Mouse (Mus musculus) hindbrain, embryonic 14.5 days (tissue): Measurements from ENCODE around the gene Nlrp6. TPM values are rescaled to one million over a fixed set of nuclear protein-coding genes. Genes with fewer than 3 reads are reported as not detected.

Experiments
- ATAC-seq: fragments of 200-750 bp; cut with Nextera tagmentation; 2 replicates; pipeline ENCODE4 v1.8.0; 2017; ENCODE audit warnings: moderate number of reproducible peaks, mild to moderate bottlenecking, moderate TSS enrichment, moderate library complexity; ENCODE audit not compliant: low FRiP score
- DNase-seq: peaks from one replicate; pipeline ENCODE4 v3.0.0-alpha.2; 2015; ENCODE audit warnings: low spot score
- H3K27ac ChIP-seq: fragments of 300-500 bp; sonication (generic); 2 replicates; pipeline ENCODE4 v1.5.1; 2014; ENCODE audit warnings: mild to moderate bottlenecking, moderate library complexity
- H3K27me3 ChIP-seq: fragments of 300-500 bp; sonication (generic); 2 replicates; pipeline ENCODE4 v1.6.1; 2014; ENCODE audit warnings: mild to moderate bottlenecking, low read length, mixed read lengths; ENCODE audit not compliant: control insufficient read depth, insufficient read depth
- H3K36me3 ChIP-seq: fragments of 300-500 bp; sonication (generic); replicated peaks from 2 replicates; pipeline ENCODE4 v1.6.1; 2014; ENCODE audit not compliant: control insufficient read depth, insufficient read depth
- H3K4me1 ChIP-seq: fragments of 300-500 bp; sonication (generic); replicated peaks from 2 replicates; pipeline ENCODE4 v1.6.1; 2014; ENCODE audit warnings: antibody characterized with exemption, low read length, mixed read lengths; ENCODE audit not compliant: control insufficient read depth, insufficient read depth
- H3K4me2 ChIP-seq: fragments of 300-500 bp; sonication (generic); replicated peaks from 2 replicates; pipeline ENCODE4 v1.6.1; 2014; ENCODE audit warnings: mild to moderate bottlenecking, moderate library complexity
- H3K4me3 ChIP-seq: fragments of 300-500 bp; sonication (generic); replicated peaks from 2 replicates; pipeline ENCODE4 v1.5.1; 2014; ENCODE audit warnings: mild to moderate bottlenecking, low read length
- H3K9ac ChIP-seq: fragments of 300-500 bp; sonication (generic); 2 replicates; pipeline ENCODE4 v1.6.1; 2014
- H3K9me3 ChIP-seq: fragments of 300-500 bp; sonication (generic); 2 replicates; pipeline ENCODE4 v1.6.1; 2016; ENCODE audit warnings: low read length; ENCODE audit not compliant: control insufficient read depth
- WGBS: fragments of 180-500 bp; shearing (Covaris S2); extraction: QIAGEN DNeasy Blood & Tissue Kit; methylation state at CpG from one replicate; pipeline ENCODE4 v1.1.7; 2014; 5-methylcytosine and 5-hydroxymethylcytosine counted together
- polyA plus RNA-seq: library from polyadenylated mRNA; unstranded; fragments of >200 nt; fragmentation: Nextera tagmentation; extraction: Ambion mirVana; gene quantifications from 2 replicates; pipeline ENCODE4 v1.2.1, GENCODE M21; 2014

Nlrp6 gene
- polyA plus RNA-seq, 1 experiment from 2014 or later = 0.60 TPM

DNA sequence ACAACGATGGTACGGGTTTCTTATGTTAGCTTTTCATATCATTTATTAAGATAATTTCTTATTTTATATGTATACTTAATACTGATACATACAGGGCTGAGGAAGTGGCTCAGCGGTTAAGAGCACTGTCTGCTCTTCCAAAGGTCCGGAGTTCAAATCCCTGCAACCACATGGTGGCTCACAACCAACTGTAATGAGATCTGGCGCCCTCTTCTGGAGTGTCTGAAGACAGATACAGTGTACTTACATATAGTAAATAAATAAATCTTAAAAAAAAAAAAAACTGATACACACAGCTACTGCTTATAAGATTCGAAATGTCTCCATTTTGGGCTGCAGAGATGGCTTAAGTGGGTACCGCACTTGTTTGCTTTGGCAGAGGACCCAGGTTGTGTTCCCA lies 13.0 kb upstream of the Nlrp6 start:
- DNase-seq (no peak), ATAC-seq (no peak)
- H3K36me3 ChIP-seq = no peaks in the 10 kb centered on the region
- no peaks in the 10 kb centered on the region for H3K9me3 ChIP-seq
- H3K27ac ChIP-seq = no peak overlapping the region
- no peaks in the 10 kb centered on the region for H3K27me3 ChIP-seq
- 85% methylated on average over 7 of the region's 7 CpGs for WGBS
- H3K4me2 ChIP-seq = no peak overlapping the region
- 0 out of 2 replicates have a peak, but pooled peaks cover 4% of the 10 kb centered on the region for H3K4me1 ChIP-seq
- H3K9ac ChIP-seq = no peak overlapping the region
- no peak overlapping the region for H3K4me3 ChIP-seq

- H3K27ac ChIP-seq = no peak overlapping the region
- no peak for DNase-seq
- H3K4me3 ChIP-seq = no peak overlapping the region
- 0 out of 2 replicates have a peak, but pooled peaks cover 4% of the 10 kb centered on the region for H3K4me1 ChIP-seq
- H3K4me2 ChIP-seq = peak overlapping the region; percentile 70; the same call in 1 of the 2 replicates
- no peak overlapping the region for H3K9ac ChIP-seq
- no peaks in the 10 kb centered on the region for H3K9me3 ChIP-seq
- no peaks in the 10 kb centered on the region for H3K27me3 ChIP-seq
- H3K36me3 ChIP-seq = no peaks in the 10 kb centered on the region
- ATAC-seq = 0 out of 2 replicates have a peak, but pooled peaks have one; percentile 2
- 50% methylated on average over 7 of the region's 7 CpGs for WGBS
These were observed 12.5 kb upstream of the Nlrp6 start for GRCm38 (mm10) chr7:140908181-140908580.

- Histone ChIP-seq H3K36me3 (no peaks in the 10 kb centered on the region), H3K9ac (peak overlapping the region; percentile 5; the same call in 1 of the 2 replicates), H3K27me3 (no peaks in the 10 kb centered on the region), H3K9me3 (no peaks in the 10 kb centered on the region), H3K4me1 (0 out of 2 replicates have a peak, but pooled peaks cover 4% of the 10 kb centered on the region), H3K4me2 (peak overlapping the region; percentile 70), H3K4me3 (peak overlapping the region; percentile 25), H3K27ac (no peak overlapping the region)
- WGBS = under 1% methylated on average over 19 of the region's 19 CpGs
- DNase-seq = peak; percentile 79
- ATAC-seq = peak; percentile 57; the same call in 1 of the 2 replicates
These were observed 12.0 kb upstream of the Nlrp6 start for GRCm38 (mm10) chr7:140908634-140909107.

- no peaks in the 10 kb centered on the region for H3K36me3 ChIP-seq
- H3K27me3 ChIP-seq = no peaks in the 10 kb centered on the region
- H3K4me2 ChIP-seq = no peak overlapping the region
- H3K4me3 ChIP-seq = no peak overlapping the region
- DNase-seq (no peak), ATAC-seq (no peak)
- WGBS = 74% methylated on average over 3 of the region's 3 CpGs
- no peak overlapping the region for H3K9ac ChIP-seq
- 0 out of 2 replicates have a peak, but pooled peaks cover 4% of the 10 kb centered on the region for H3K4me1 ChIP-seq
- H3K9me3 ChIP-seq = no peaks in the 10 kb centered on the region
- H3K27ac ChIP-seq = no peak overlapping the region
These were observed 8.4 kb upstream of the Nlrp6 start for GRCm38 (mm10) chr7:140912293-140912692.

DNA sequence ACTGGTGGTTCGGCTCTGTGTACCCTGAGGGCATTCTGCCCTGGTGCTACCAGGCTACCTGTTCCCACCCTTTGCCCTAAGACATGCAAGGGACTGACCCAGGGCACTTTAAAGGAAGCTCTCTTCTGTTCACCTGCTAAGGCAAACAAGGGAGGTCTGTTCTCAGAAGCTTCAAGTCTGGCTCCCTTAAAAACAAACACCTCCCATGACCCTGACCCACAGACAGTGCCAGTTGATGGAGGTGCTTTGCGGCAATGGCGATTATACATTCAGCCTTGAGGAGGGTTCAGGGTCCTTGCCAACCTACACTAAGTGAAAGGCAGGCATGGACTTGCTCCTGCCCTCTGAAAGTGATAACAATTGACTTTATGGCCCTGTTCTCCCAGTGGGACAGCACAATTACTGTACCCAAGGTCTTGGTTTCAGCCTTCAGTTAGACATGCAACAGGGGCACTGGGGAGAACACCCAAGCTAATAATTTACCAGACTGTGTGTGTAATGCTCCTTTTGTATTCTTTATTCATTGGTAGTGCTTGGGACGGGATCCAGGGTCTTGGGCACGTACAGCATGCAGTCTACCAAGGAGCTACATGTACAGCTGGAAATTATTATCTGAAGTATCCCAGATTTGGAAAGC lies 7.7 kb upstream of the Nlrp6 start:
- Histone ChIP-seq H3K27ac (no peak overlapping the region), H3K9me3 (no peaks in the 10 kb centered on the region), H3K36me3 (no peaks in the 10 kb centered on the region), H3K4me2 (no peak overlapping the region), H3K27me3 (no peaks in the 10 kb centered on the region), H3K9ac (no peak overlapping the region), H3K4me3 (no peak overlapping the region), H3K4me1 (0 out of 2 replicates have a peak, but pooled peaks cover 4% of the 10 kb centered on the region)
- ATAC-seq = no peak
- no peak for DNase-seq
- WGBS = 77% methylated on average over 5 of the region's 5 CpGs

DNA sequence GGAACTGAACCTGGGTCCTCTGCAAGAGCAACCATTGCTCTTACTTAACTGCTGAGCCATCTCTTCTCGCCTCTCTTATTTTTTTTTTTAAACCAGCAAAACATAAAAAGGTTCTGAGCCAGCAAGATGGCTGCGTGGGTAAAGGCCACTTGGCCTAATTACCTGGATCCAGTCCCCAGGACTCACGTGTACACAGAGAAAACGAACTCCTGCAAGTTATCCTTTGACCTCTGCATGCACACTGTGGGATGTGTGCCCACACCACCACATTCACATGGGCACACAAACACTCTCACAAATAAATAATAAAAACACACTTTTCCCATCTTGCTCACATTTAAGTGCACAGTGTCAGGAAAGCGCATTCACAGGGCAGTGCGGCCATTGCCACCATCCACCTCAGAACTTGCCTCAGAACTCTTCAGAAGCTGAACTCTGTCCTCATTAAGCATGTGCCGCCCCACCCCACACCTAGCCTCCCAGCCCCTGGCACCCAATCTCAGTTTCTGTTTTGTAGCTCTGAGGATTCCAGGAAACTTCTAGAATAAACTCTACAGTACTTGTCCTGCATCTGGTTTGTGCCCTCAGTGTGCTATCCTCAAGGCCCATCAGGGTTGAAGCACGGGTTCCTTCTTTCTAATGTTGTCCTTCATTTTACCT lies 6.5 kb upstream of the Nlrp6 start:
- Histone ChIP-seq H3K27me3 (0 out of 2 replicates have a peak, but pooled peaks cover 3% of the 10 kb centered on the region), H3K4me3 (no peak overlapping the region), H3K4me1 (no peaks in the 10 kb centered on the region), H3K27ac (no peak overlapping the region), H3K36me3 (no peaks in the 10 kb centered on the region), H3K9me3 (no peaks in the 10 kb centered on the region), H3K9ac (no peak overlapping the region), H3K4me2 (no peak overlapping the region)
- 90% methylated on average over 8 of the region's 8 CpGs for WGBS
- ATAC-seq = no peak
- no peak for DNase-seq

GRCm38 (mm10) chr7:140919911-140920310 lies 791 bp upstream of the Nlrp6 start:
- Histone ChIP-seq H3K4me1 (peaks cover 11% of the 10 kb centered on the region; the same call in 1 of the 2 replicates), H3K4me2 (no peak overlapping the region), H3K9me3 (no peaks in the 10 kb centered on the region), H3K27me3 (peaks cover 61% of the 10 kb centered on the region), H3K9ac (no peak overlapping the region), H3K36me3 (no peaks in the 10 kb centered on the region), H3K27ac (no peak overlapping the region), H3K4me3 (no peak overlapping the region)
- 81% methylated on average over 4 of the region's 4 CpGs for WGBS
- no peak for DNase-seq
- ATAC-seq = no peak

- H3K36me3 ChIP-seq = no peaks in the 10 kb centered on the region
- H3K9me3 ChIP-seq = no peaks in the 10 kb centered on the region
- H3K9ac ChIP-seq = no peak overlapping the region
- no peak for DNase-seq
- H3K4me2 ChIP-seq = no peak overlapping the region
- 27% methylated on average over 22 of the region's 22 CpGs for WGBS
- ATAC-seq = no peak
- 0 out of 2 replicates have a peak overlapping the region, but pooled peaks have one; percentile 40 for H3K4me3 ChIP-seq
- H3K4me1 ChIP-seq = peaks cover 11% of the 10 kb centered on the region; the same call in 1 of the 2 replicates
- peaks cover 66% of the 10 kb centered on the region for H3K27me3 ChIP-seq
- no peak overlapping the region for H3K27ac ChIP-seq
These were observed 698 bp downstream of the Nlrp6 start for GRCm38 (mm10) chr7:140921225-140921975.
